ENCODE assay signal across 25 mouse cellular contexts in genomic region chr19:58751504-58751903, GRCm38 (mm10). TPM values are rescaled to one million over a fixed set of nuclear protein-coding genes. Genes with fewer than 3 reads are reported as not detected.
"Had no signal": no experiment of that assay in that cellular context is flagged by ENCODE, and none has a peak within 500 bp of the region (broad histone marks: within the 10 kb centered on the region; RNA-seq: fewer than 3 reads in every experiment).

No protein-coding gene starts in this region.

- H3K36me3 ChIP-seq: liver, embryonic 15.5 days; lung, embryonic 15.5 days; midbrain, embryonic 13.5 days; midbrain, embryonic 15.5 days; neural tube, embryonic 12.5 days had no signal

- H3K9me3 ChIP-seq: liver, embryonic 15.5 days; lung, embryonic 15.5 days; midbrain, embryonic 15.5 days; neural tube, embryonic 12.5 days had no signal

- H3K4me1 ChIP-seq: liver, embryonic 15.5 days; lung, embryonic 15.5 days; megakaryocyte, embryonic 14.5 days; midbrain, embryonic 13.5 days; midbrain, embryonic 15.5 days; neural tube, embryonic 12.5 days had no signal

- ATAC-seq: liver, postnatal 0 days; lung, postnatal 0 days; midbrain, embryonic 13.5 days; midbrain, embryonic 15.5 days had no signal

- H3K9ac ChIP-seq: liver, embryonic 15.5 days; liver, postnatal 0 days; lung, embryonic 15.5 days; midbrain, embryonic 13.5 days; midbrain, embryonic 15.5 days; neural tube, embryonic 12.5 days had no signal

- H3K27ac ChIP-seq: liver, embryonic 15.5 days; lung, embryonic 15.5 days; macrophage; midbrain, embryonic 13.5 days; midbrain, embryonic 15.5 days; neural tube, embryonic 12.5 days had no signal

- H3K4me3 ChIP-seq: liver, embryonic 15.5 days; lung, embryonic 15.5 days; megakaryocyte, embryonic 14.5 days; midbrain, embryonic 13.5 days; midbrain, embryonic 15.5 days; neural tube, embryonic 12.5 days had no signal

- H3K27me3 ChIP-seq: liver, embryonic 15.5 days; lung, embryonic 15.5 days; megakaryocyte, embryonic 14.5 days; midbrain, embryonic 13.5 days; midbrain, embryonic 15.5 days; neural tube, embryonic 12.5 days had no signal

- H3K4me2 ChIP-seq: liver, embryonic 15.5 days; lung, embryonic 15.5 days; midbrain, embryonic 11.5 days; midbrain, embryonic 13.5 days; midbrain, embryonic 15.5 days; neural tube, embryonic 12.5 days had no signal

- DNase-seq: liver, postnatal 0 days; lung, adult 2 months; lung, postnatal 14 days; lung, postnatal 36 days; right cerebral cortex, postnatal 14 days; spleen, adult 18-20 months; thymus, adult 2 months; thymus, postnatal 25 days; thymus, postnatal 4 days had no signal

RNA-seq across cellular contexts. Expression of gene Pnliprp2, which starts 8.0 kb away (rescaled TPM):
- total RNA-seq: megakaryocyte progenitor cell, adult 5-6 weeks; monocyte, adult 5-6 weeks; neutrophil, adult 5-6 weeks had no signal
- polyA plus RNA-seq: liver, postnatal 0 days; lung, adult 2 months; macrophage; midbrain, embryonic 11.5 days; midbrain, embryonic 15.5 days; midbrain, postnatal 0 days; neural tube, embryonic 12.5 days; neural tube, embryonic 14.5 days; thymus, adult 2 months had no signal

RNA-seq across cellular contexts. Expression of gene Pnliprp1, which starts 22.8 kb away (rescaled TPM):
- total RNA-seq: megakaryocyte progenitor cell, adult 5-6 weeks; midbrain, postnatal 0 days; monocyte, adult 5-6 weeks; neutrophil, adult 5-6 weeks had no signal
- polyA plus RNA-seq: macrophage; midbrain, embryonic 11.5 days; neural tube, embryonic 12.5 days; neural tube, embryonic 14.5 days; stomach, embryonic 14.5 days; urinary bladder, adult 2 months had no signal

RNA-seq across cellular contexts. Expression of gene 1700019N19Rik, which starts 42.8 kb away (rescaled TPM):
- total RNA-seq: megakaryocyte progenitor cell, adult 5-6 weeks; midbrain, postnatal 0 days; monocyte, adult 5-6 weeks; neutrophil, adult 5-6 weeks had no signal
- polyA plus RNA-seq: liver, embryonic 15.5 days; liver, postnatal 0 days; lung, adult 2 months; lung, embryonic 15.5 days; lung, postnatal 0 days; macrophage; midbrain, embryonic 11.5 days; midbrain, embryonic 13.5 days; midbrain, embryonic 15.5 days; midbrain, postnatal 0 days; neural tube, embryonic 12.5 days; neural tube, embryonic 14.5 days; stomach, embryonic 14.5 days had no signal
